Mouse (Mus musculus) midbrain, embryonic 16.5 days (tissue): Measurements from ENCODE around the gene Kcng1. TPM values are rescaled to one million over a fixed set of nuclear protein-coding genes. Genes with fewer than 3 reads are reported as not detected.

Source experiments
- ATAC-seq: fragments of 200-750 bp; cut with Nextera tagmentation; 2 replicates; pipeline ENCODE4 v1.8.0; 2017; ENCODE audit warnings: moderate TSS enrichment
- H3K27ac ChIP-seq: fragments of 300-500 bp; sonication (generic); 2 replicates; pipeline ENCODE4 v1.5.1; 2014; ENCODE audit warnings: mild to moderate bottlenecking, low read length, mixed read lengths
- H3K27me3 ChIP-seq: fragments of 300-500 bp; sonication (generic); 2 replicates; pipeline ENCODE4 v1.6.1; 2014; ENCODE audit warnings: low read depth, low read length, mixed read lengths; ENCODE audit not compliant: control insufficient read depth, insufficient read depth
- H3K36me3 ChIP-seq: fragments of 300-500 bp; sonication (generic); 2 replicates; pipeline ENCODE4 v1.6.1; 2014; ENCODE audit warnings: mild to moderate bottlenecking, low read length, moderate library complexity, mixed read lengths; ENCODE audit not compliant: control insufficient read depth, insufficient read depth
- H3K4me1 ChIP-seq: fragments of 300-500 bp; sonication (generic); 2 replicates; pipeline ENCODE4 v1.6.1; 2014; ENCODE audit warnings: mild to moderate bottlenecking, low read length, mixed read lengths; ENCODE audit not compliant: control insufficient read depth, insufficient read depth
- H3K4me2 ChIP-seq: fragments of 300-500 bp; sonication (generic); 2 replicates; pipeline ENCODE4 v1.6.1; 2014; ENCODE audit warnings: mild to moderate bottlenecking, low read length, mixed read lengths
- H3K4me3 ChIP-seq: fragments of 300-500 bp; sonication (generic); 2 replicates; pipeline ENCODE4 v1.5.1; 2014; ENCODE audit warnings: low read depth, mild to moderate bottlenecking, low read length, moderate library complexity, mixed read lengths
- H3K9ac ChIP-seq: fragments of 300-500 bp; sonication (generic); 2 replicates; pipeline ENCODE4 v1.6.1; 2014; ENCODE audit warnings: low read depth, low read length, mixed read lengths
- H3K9me3 ChIP-seq: fragments of 300-500 bp; sonication (generic); replicated peaks from 2 replicates; pipeline ENCODE4 v1.6.1; 2014; ENCODE audit warnings: mild to moderate bottlenecking, low read length, mixed read lengths; ENCODE audit not compliant: control insufficient read depth, poor library complexity, severe bottlenecking
- WGBS: fragments of 180-500 bp; shearing (Covaris S2); extraction: QIAGEN DNeasy Blood & Tissue Kit; methylation state at CpG from one replicate; pipeline ENCODE4 v1.1.7; 2014; 5-methylcytosine and 5-hydroxymethylcytosine counted together
- polyA plus RNA-seq: library from polyadenylated mRNA; unstranded; fragments of >200 nt; fragmentation: Nextera tagmentation; extraction: Ambion mirVana; gene quantifications from 2 replicates; pipeline ENCODE4 v1.2.1, GENCODE M21; 2015

Kcng1 gene
- polyA plus RNA-seq, 1 experiment from 2014 or later = 3.6 TPM

- peak overlapping the region; percentile 94 for H3K4me2 ChIP-seq
- H3K9ac ChIP-seq = peak overlapping the region; percentile 81
- peaks cover 14% of the 10 kb centered on the region for H3K36me3 ChIP-seq
- H3K27ac ChIP-seq = no peak overlapping the region
- H3K4me3 ChIP-seq = peak overlapping the region; percentile 83
- H3K4me1 ChIP-seq = peaks cover 35% of the 10 kb centered on the region
- no peaks in the 10 kb centered on the region for H3K27me3 ChIP-seq
- H3K9me3 ChIP-seq = no peaks in the 10 kb centered on the region
- no peak for ATAC-seq
- 67% methylated on average over 33 of the region's 33 CpGs for WGBS
Observed at GRCm38 (mm10) chr2:168231471-168231829, 50.1 kb downstream of the Kcng1 start.

DNA sequence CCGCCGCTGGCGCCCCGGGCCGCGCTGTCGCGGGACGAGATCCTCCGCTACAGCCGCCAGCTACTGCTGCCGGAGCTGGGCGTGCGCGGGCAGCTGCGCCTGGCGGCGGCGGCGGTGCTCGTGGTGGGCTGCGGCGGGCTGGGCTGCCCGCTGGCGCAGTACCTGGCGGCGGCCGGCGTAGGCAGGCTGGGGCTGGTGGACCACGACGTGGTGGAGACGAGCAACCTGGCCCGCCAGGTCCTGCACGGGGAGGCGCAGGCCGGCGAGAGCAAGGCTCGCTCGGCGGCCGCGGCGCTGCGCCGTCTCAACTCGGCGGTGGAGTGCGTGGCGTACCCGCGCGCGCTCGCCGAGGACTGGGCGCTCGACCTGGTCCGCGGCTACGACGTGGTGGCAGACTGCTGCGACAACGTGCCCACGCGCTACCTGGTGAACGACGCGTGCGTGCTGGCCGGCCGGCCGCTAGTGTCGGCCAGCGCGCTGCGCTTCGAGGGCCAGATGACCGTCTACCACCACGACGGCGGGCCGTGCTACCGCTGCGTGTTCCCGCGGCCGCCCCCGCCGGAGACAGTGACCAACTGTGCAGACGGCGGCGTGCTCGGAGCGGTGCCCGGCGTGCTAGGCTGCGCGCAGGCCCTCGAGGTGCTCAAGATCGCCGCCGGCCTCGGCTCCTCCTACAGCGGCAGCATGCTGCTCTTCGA lies 50.6 kb downstream of the Kcng1 start:
- H3K4me1 ChIP-seq = peaks cover 35% of the 10 kb centered on the region
- H3K9me3 ChIP-seq = no peaks in the 10 kb centered on the region
- peak overlapping the region; percentile 96 for H3K27ac ChIP-seq
- H3K36me3 ChIP-seq = peaks cover 15% of the 10 kb centered on the region
- peak overlapping the region; percentile 81 for H3K9ac ChIP-seq
- H3K4me3 ChIP-seq = peak overlapping the region; percentile 83
- no peaks in the 10 kb centered on the region for H3K27me3 ChIP-seq
- peak overlapping the region; percentile 94 for H3K4me2 ChIP-seq
- peak; percentile 81 for ATAC-seq
- 3% methylated on average over 93 of the region's 105 CpGs for WGBS

- Histone ChIP-seq H3K9ac (peak within 1 kb of the TSS; percentile 81), H3K27ac (peak within 1 kb of the TSS; percentile 96), H3K4me1 (peaks cover 35% of the 10 kb centered on the region), H3K27me3 (no peaks in the 10 kb centered on the region), H3K36me3 (peaks cover 15% of the 10 kb centered on the region), H3K4me2 (peak within 1 kb of the TSS; percentile 94), H3K4me3 (peak within 1 kb of the TSS; percentile 83), H3K9me3 (no peaks in the 10 kb centered on the region)
- under 1% methylated on average over 72 of the region's 73 CpGs for WGBS
- peak; percentile 91 for ATAC-seq
Observed at GRCm38 (mm10) chr2:168230026-168230728, 51.4 kb downstream of the Kcng1 start, which contains the start of the genes Gm20716, Dpm1 and Mocs3. Gm20716 (minus strand) TSS chr2:168230364. Dpm1 (minus strand) TSS chr2:168230591. Mocs3 (plus strand) TSS chr2:168230622.

- 20% methylated on average over 39 of the region's 41 CpGs for WGBS
- H3K4me1 ChIP-seq = peaks cover 35% of the 10 kb centered on the region
- H3K9me3 ChIP-seq = no peaks in the 10 kb centered on the region
- peak overlapping the region; percentile 96; the same call in 1 of the 2 replicates for H3K27ac ChIP-seq
- no peak; the same call in 1 of the 2 replicates for ATAC-seq
- H3K36me3 ChIP-seq = peaks cover 19% of the 10 kb centered on the region
- peak overlapping the region; percentile 81 for H3K9ac ChIP-seq
- H3K4me3 ChIP-seq = peak overlapping the region; percentile 83
- peak overlapping the region; percentile 92 for H3K4me2 ChIP-seq
- no peaks in the 10 kb centered on the region for H3K27me3 ChIP-seq
Observed at GRCm38 (mm10) chr2:168229116-168230025, 52.2 kb downstream of the Kcng1 start.

DNA sequence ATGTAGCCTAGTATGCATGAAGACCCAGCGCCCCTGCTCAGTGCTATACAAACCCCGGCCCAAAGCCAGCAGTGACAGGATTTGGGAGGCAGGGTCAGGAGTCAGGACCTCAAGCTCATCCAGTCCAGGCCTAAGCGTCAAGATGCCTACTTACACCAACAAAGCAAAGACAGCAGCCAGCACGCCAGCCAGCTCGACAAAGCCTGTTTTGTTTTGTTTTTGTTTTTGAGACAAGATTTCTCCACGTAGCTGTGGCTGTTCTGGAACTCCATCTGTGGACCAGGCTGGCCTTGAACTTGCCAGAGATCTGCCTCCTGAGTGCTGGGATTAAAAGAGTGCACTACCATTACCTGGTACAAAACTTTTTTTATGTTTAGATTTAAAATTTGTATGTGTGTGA lies 58.2 kb downstream of the Kcng1 start:
- Histone ChIP-seq H3K9me3 (no peaks in the 10 kb centered on the region), H3K4me2 (no peak overlapping the region), H3K4me1 (peaks cover 6% of the 10 kb centered on the region), H3K36me3 (peaks cover 38% of the 10 kb centered on the region), H3K9ac (no peak overlapping the region), H3K27ac (no peak overlapping the region), H3K4me3 (no peak overlapping the region), H3K27me3 (no peaks in the 10 kb centered on the region)
- no peak for ATAC-seq
- WGBS = 87% methylated on average over 6 of the region's 6 CpGs

DNA sequence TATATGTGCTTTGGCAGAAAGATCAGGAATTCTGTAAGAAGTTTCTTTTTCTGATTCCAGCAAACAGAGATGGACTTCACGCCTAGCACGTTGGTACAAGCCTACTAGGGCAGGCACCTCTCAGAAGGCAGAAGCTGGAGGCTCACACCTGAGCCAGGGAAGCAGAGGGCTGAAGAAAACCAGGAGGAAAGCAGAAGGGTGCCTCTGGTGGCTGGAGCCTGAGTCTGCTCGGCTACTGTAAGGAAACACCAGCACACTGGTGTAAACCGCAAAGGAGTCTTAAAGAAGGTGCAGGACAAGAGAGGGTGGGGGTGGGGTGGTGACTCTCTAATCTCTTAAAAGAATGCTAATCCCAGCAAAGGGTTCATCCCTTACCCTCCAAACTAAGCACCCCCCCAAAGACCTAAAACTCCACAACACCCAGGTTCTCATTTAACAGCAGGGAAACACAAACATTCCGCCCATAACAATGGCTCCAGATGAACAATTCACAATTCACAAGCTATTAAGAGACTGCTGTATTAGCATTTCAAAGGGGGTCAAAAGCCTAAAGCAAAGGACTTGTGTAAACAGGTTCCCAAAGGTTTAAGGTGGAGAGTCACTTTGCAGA lies 67.6 kb downstream of the Kcng1 start:
- H3K4me2 ChIP-seq = no peak overlapping the region
- WGBS = 43% methylated on average over 5 of the region's 5 CpGs
- no peaks in the 10 kb centered on the region for H3K4me1 ChIP-seq
- H3K27ac ChIP-seq = no peak overlapping the region
- peaks cover 42% of the 10 kb centered on the region for H3K36me3 ChIP-seq
- H3K9ac ChIP-seq = no peak overlapping the region
- H3K4me3 ChIP-seq = no peak overlapping the region
- no peaks in the 10 kb centered on the region for H3K27me3 ChIP-seq
- H3K9me3 ChIP-seq = no peaks in the 10 kb centered on the region
- ATAC-seq = no peak

Other genes with a start within 250 kb of the Kcng1 start
- 6.8 and 7.3 TPM in 2 replicates for gene Pard6b, start 200.7 kb downstream of the Kcng1 start, polyA plus RNA-seq
- 2.7 and 2.8 TPM in 2 replicates for gene Adnp, start 74.6 kb downstream of the Kcng1 start, polyA plus RNA-seq
- gene Gm20716, start 51.4 kb downstream of the Kcng1 start, polyA plus RNA-seq = 18.2 and 21.7 TPM in 2 replicates
- 80.3 and 83.4 TPM in 2 replicates for gene Dpm1, start 51.1 kb downstream of the Kcng1 start, polyA plus RNA-seq
- 7.5 and 8.5 TPM in 2 replicates for gene Mocs3, start 51.1 kb downstream of the Kcng1 start, polyA plus RNA-seq